Mouse (Mus musculus) midbrain, embryonic 13.5 days (tissue): ENCODE data around the gene Dnah8. TPM values are rescaled to one million over a fixed set of nuclear protein-coding genes. Genes with fewer than 3 reads are reported as not detected.

Experiments
- ATAC-seq: fragments of 200-750 bp; cut with Nextera tagmentation; 2 replicates; pipeline ENCODE4 v1.8.0; 2017; ENCODE audit warnings: mild to moderate bottlenecking, moderate TSS enrichment, moderate library complexity
- H3K27ac ChIP-seq: fragments of 300-500 bp; sonication (generic); 2 replicates; pipeline ENCODE4 v1.5.1; 2015; ENCODE audit warnings: inconsistent platforms, mild to moderate bottlenecking, moderate library complexity
- H3K27me3 ChIP-seq: fragments of 300-500 bp; sonication (generic); 2 replicates; pipeline ENCODE4 v1.6.1; 2015; ENCODE audit warnings: mild to moderate bottlenecking, inconsistent platforms
- H3K36me3 ChIP-seq: fragments of 300-500 bp; sonication (generic); 2 replicates; pipeline ENCODE4 v1.6.1; 2015; ENCODE audit warnings: mild to moderate bottlenecking, inconsistent platforms
- H3K4me1 ChIP-seq: fragments of 300-500 bp; sonication (generic); replicated peaks from 2 replicates; pipeline ENCODE4 v1.6.1; 2015; ENCODE audit warnings: inconsistent platforms
- H3K4me2 ChIP-seq: fragments of 300-500 bp; sonication (generic); replicated peaks from 2 replicates; pipeline ENCODE4 v1.6.1; 2015; ENCODE audit warnings: moderate library complexity, mild to moderate bottlenecking, inconsistent platforms
- H3K4me3 ChIP-seq: fragments of 300-500 bp; sonication (generic); replicated peaks from 2 replicates; pipeline ENCODE4 v1.5.1; 2015; ENCODE audit warnings: mild to moderate bottlenecking, inconsistent platforms
- H3K9ac ChIP-seq: fragments of 300-500 bp; sonication (generic); replicated peaks from 2 replicates; pipeline ENCODE4 v1.6.1; 2015; ENCODE audit warnings: mild to moderate bottlenecking, inconsistent platforms
- H3K9me3 ChIP-seq: fragments of 300-500 bp; sonication (generic); 2 replicates; pipeline ENCODE4 v1.6.1; 2016; ENCODE audit warnings: mild to moderate bottlenecking, inconsistent platforms
- WGBS: fragments of 180-500 bp; shearing (Covaris S2); methylation state at CpG from one replicate; pipeline ENCODE4 v1.1.7; 2015; 5-methylcytosine and 5-hydroxymethylcytosine counted together
- polyA plus RNA-seq: library from polyadenylated mRNA; unstranded; fragments of >200 nt; fragmentation: Nextera tagmentation; extraction: Ambion mirVana; gene quantifications from 2 replicates; pipeline ENCODE4 v1.2.1, GENCODE M21; 2015

Dnah8 gene
- polyA plus RNA-seq, 1 experiment from 2014 or later = 2.2 TPM

DNA sequence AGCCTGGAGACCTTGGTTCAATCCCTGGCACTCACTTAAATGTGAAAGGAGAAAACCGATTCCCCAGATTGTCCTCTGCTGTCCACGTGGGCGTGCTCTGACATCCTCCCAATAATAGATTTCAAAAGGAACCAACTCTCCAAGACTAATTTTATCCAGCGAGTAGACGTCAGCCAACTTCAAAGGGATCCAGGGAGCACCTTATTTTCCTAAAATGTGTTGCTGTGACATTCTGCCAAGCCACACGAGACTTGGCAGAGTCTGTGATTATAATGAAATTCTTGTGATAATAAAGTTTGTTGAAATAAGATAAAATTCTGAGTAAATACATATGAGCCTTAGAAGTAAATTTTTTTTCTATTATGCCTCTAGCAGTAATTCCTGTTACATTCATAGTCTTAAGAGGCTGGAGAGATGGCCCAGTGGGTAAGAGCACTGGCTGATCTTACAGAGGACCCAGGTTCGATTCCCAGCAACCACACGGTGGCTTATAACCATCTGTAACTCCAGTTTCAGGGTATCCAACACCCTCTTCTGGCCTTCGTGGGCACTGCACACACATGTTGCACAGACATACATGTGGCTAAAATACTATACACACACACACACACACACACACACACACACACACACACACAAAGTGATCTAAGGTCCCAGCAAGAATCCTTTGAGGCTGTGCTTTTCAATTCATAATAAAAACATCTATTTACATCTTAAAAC is 51.0 kb downstream of the Dnah8 start:
- ATAC-seq = no peak
- Histone ChIP-seq H3K27ac (no peak overlapping the region), H3K36me3 (no peaks in the 10 kb centered on the region), H3K9me3 (no peaks in the 10 kb centered on the region), H3K4me3 (no peak overlapping the region), H3K27me3 (no peaks in the 10 kb centered on the region), H3K9ac (no peak overlapping the region), H3K4me2 (no peak overlapping the region), H3K4me1 (peaks cover 16% of the 10 kb centered on the region)
- WGBS = 89% methylated on average over 9 of the region's 9 CpGs

DNA sequence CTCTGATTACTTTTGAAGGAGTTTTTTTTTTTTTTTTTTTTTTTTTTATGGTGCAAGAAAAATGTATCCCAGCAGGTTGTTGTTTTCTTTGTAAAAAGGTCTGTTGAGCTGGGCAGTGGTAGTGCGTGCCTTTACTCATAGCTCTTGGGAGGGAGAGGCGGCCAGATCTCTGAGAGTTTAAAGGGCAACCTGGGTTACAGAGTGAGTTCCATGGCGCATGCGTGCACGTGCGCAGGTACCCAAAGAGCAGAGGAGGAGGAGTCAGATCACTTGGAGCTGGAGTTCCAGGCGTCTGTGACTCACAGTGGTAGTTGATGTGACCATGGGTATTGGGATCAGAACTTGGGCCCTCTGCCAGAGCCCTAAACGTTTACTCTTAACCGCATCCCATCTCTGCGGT is 54.4 kb downstream of the Dnah8 start:
- H3K4me1 ChIP-seq = no peaks in the 10 kb centered on the region
- H3K4me3 ChIP-seq = no peak overlapping the region
- H3K4me2 ChIP-seq = no peak overlapping the region
- H3K9me3 ChIP-seq = no peaks in the 10 kb centered on the region
- H3K27ac ChIP-seq = no peak overlapping the region
- ATAC-seq = no peak
- no peaks in the 10 kb centered on the region for H3K36me3 ChIP-seq
- H3K9ac ChIP-seq = no peak overlapping the region
- 93% methylated on average over 10 of the region's 10 CpGs for WGBS
- H3K27me3 ChIP-seq = no peaks in the 10 kb centered on the region

DNA sequence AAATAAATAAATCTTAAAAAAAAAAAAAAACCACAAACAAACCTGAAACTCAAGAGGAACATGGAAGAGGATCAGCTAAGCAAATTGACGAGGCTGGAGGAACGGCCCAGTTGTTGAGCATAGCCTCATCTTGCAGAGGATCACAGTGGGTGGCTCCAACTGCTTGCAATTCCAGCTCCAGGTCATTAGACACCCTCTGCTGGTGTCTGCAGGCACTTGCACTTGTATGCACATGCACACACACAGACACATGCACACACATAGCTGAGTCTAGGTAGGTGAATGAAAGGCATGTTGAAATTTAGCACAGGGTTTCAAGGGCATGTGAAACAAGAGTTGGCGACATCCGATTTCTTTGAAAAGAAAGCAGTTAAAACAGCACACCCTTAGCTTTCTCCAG is 55.5 kb downstream of the Dnah8 start:
- no peak overlapping the region for H3K27ac ChIP-seq
- ATAC-seq = no peak
- H3K36me3 ChIP-seq = no peaks in the 10 kb centered on the region
- H3K9ac ChIP-seq = no peak overlapping the region
- no peaks in the 10 kb centered on the region for H3K4me1 ChIP-seq
- no peaks in the 10 kb centered on the region for H3K27me3 ChIP-seq
- 92% methylated on average over 4 of the region's 4 CpGs for WGBS
- no peaks in the 10 kb centered on the region for H3K9me3 ChIP-seq
- H3K4me3 ChIP-seq = no peak overlapping the region
- no peak overlapping the region for H3K4me2 ChIP-seq

DNA sequence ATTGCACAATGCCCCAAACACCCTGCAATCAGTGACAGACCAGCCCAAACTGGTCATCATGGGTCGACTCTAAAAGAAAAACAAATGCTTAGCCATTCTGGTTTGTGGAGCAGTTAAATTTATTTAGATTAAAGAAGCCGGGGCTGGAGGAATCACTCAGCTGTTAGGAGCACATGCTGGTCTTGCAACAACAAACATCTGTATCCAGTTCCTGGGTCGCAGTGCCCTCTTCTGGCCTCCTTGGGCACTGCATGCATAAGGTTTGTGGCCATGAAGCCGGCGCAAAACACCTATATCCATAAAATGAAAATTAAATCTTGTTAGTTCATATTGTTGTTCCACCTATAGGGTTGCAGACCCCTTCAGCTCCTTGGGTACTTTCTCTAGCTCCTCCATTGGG is 57.5 kb downstream of the Dnah8 start:
- Histone ChIP-seq H3K4me1 (no peaks in the 10 kb centered on the region), H3K9ac (no peak overlapping the region), H3K27ac (no peak overlapping the region), H3K4me3 (no peak overlapping the region), H3K27me3 (no peaks in the 10 kb centered on the region), H3K36me3 (no peaks in the 10 kb centered on the region), H3K4me2 (no peak overlapping the region), H3K9me3 (no peaks in the 10 kb centered on the region)
- WGBS = 27% methylated on average over 5 of the region's 5 CpGs
- ATAC-seq = no peak

DNA sequence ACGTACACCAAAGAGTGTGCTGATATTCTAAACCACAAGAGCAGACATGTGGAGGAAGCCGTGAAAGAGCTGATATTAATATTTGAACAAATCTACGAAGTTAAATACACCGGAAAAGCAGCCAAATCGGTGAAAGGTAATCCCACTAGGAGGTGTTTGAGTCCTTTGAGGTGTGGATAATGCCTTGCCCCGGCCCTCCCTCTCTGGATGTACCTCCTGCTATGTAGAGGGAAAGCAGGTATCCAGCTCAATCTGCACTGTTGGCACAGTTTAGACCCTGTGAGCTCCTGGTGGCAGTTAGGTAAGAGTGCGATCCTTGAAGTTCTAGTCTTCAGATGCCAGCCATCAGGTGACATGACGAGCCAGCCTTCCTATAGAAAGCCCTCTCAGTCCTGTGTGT is 66.0 kb downstream of the Dnah8 start:
- Histone ChIP-seq H3K9ac (no peak overlapping the region), H3K36me3 (no peaks in the 10 kb centered on the region), H3K4me1 (no peaks in the 10 kb centered on the region), H3K9me3 (no peaks in the 10 kb centered on the region), H3K4me3 (no peak overlapping the region), H3K4me2 (no peak overlapping the region), H3K27ac (no peak overlapping the region), H3K27me3 (no peaks in the 10 kb centered on the region)
- ATAC-seq = no peak
- WGBS = 81% methylated on average over 8 of the region's 8 CpGs

DNA sequence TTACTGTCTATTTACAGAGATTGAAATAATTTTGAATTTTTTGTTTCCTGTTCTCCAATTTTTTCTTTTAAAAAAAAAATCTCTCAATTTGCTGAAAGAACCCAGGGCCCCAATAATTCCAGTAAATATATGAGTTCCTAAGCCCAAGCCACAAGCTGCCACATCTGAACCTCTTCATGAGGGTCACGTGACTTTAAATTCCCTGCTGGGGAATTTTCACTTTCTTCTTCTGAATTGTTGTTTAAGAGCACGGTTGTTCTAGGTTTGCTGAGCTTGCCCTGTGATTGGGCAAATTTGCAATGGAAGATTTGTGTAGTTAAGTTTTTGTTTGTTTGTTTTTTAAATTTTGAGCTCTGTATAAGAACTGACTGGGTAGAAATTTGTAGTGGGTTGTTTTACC is 67.3 kb downstream of the Dnah8 start:
- no peak for ATAC-seq
- WGBS = 50% methylated on average over 2 of the region's 2 CpGs

DNA sequence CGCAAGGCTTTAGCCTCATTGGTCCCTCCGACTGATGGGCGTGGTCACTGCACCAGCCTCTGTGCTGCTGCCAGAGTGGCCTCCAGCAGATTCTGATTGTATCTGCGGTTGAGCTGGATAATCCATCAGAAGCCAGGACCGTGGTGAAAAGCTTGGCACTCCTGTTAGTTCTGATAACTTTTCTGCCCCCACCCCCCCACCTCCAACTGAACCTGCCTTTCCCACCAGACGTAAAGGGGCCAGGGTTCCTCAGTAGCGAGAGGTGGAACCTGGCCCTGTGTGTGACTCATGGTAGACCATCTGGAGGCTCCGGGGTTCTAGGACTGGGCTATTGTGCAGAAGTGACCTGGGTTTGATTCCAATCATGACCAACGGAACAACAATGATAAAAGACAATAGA is 70.1 kb downstream of the Dnah8 start:
- no peaks in the 10 kb centered on the region for H3K36me3 ChIP-seq
- no peak for ATAC-seq
- no peak overlapping the region for H3K27ac ChIP-seq
- H3K27me3 ChIP-seq = no peaks in the 10 kb centered on the region
- H3K4me1 ChIP-seq = no peaks in the 10 kb centered on the region
- H3K9me3 ChIP-seq = no peaks in the 10 kb centered on the region
- 81% methylated on average over 9 of the region's 9 CpGs for WGBS
- no peak overlapping the region for H3K9ac ChIP-seq
- no peak overlapping the region for H3K4me2 ChIP-seq
- no peak overlapping the region for H3K4me3 ChIP-seq

More for the DNA sequence above, 67.3 kb downstream of the Dnah8 start:
- Histone ChIP-seq H3K27ac (no peak overlapping the region), H3K9ac (no peak overlapping the region), H3K4me3 (no peak overlapping the region), H3K36me3 (no peaks in the 10 kb centered on the region), H3K4me1 (no peaks in the 10 kb centered on the region), H3K4me2 (no peak overlapping the region), H3K9me3 (no peaks in the 10 kb centered on the region), H3K27me3 (no peaks in the 10 kb centered on the region)

DNA sequence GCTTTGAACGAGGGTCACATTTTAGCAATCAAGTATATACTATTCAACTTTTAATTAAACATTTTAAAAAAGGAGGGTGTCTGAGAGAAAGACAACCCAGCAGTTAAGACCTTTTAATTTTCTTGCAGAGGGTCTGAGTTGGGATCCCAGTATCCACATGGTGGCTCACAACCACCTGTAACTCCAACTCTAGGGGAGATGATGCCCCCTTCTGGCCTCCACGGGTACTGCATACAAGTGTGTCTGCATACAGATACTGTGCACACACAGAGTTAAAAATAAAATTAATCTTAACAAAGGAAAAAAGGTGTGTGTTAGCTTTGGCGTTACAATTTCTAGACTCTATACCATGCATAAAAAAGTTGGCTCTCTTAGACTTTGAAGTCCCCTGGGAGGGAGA is 90.6 kb downstream of the Dnah8 start:
- Histone ChIP-seq H3K9ac (no peak overlapping the region), H3K4me1 (no peaks in the 10 kb centered on the region), H3K9me3 (no peaks in the 10 kb centered on the region), H3K4me2 (no peak overlapping the region), H3K27ac (no peak overlapping the region), H3K4me3 (no peak overlapping the region), H3K36me3 (no peaks in the 10 kb centered on the region), H3K27me3 (no peaks in the 10 kb centered on the region)
- WGBS = 77% methylated on average over 3 of the region's 3 CpGs
- ATAC-seq = no peak

DNA sequence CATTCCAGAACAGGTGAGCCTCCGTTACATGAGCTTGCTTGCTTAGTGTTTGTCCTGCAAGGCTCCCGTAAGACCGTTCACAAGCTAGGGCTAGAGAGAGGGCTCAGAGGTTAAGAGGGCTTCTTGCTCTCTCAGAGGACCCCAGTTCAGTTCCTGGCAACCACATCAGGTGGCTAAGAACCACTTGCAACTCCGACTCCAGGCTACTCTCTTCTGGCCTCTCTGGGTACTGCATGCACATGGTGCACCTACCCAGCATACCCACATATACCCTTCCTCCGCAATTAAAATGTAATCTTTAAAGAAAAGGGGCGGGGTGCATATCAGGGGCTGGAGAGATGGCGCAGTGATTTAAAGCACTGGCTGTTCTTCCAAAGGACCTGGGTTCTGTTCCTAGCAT is 94.0 kb downstream of the Dnah8 start:
- Histone ChIP-seq H3K4me3 (no peak overlapping the region), H3K9ac (no peak overlapping the region), H3K27me3 (no peaks in the 10 kb centered on the region), H3K4me2 (no peak overlapping the region), H3K27ac (no peak overlapping the region), H3K9me3 (no peaks in the 10 kb centered on the region), H3K36me3 (no peaks in the 10 kb centered on the region), H3K4me1 (no peaks in the 10 kb centered on the region)
- 95% methylated on average over 7 of the region's 7 CpGs for WGBS
- ATAC-seq = no peak

DNA sequence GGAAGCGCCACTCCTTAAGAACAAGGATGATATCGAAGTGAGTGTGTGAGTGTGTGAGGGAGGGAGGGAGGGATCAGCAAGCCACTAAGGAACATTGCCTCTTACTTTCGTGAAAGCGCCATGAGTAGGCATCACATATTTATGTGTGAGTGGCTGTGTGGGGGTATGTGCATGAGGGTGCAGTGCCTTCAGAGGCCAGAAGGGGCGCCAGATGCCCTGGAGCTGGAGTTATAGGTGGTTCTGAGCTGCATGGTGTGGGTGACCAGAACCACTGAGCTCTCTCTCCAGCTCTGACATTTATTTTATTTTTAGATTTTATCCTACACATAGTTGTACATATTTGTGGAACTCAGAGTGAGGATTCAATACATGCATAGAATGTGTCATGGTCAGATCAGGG is 94.9 kb downstream of the Dnah8 start:
- Histone ChIP-seq H3K9ac (no peak overlapping the region), H3K36me3 (no peaks in the 10 kb centered on the region), H3K4me2 (no peak overlapping the region), H3K4me1 (no peaks in the 10 kb centered on the region), H3K27me3 (no peaks in the 10 kb centered on the region), H3K4me3 (no peak overlapping the region), H3K9me3 (no peaks in the 10 kb centered on the region), H3K27ac (no peak overlapping the region)
- ATAC-seq = no peak
- WGBS = 89% methylated on average over 5 of the region's 5 CpGs

DNA sequence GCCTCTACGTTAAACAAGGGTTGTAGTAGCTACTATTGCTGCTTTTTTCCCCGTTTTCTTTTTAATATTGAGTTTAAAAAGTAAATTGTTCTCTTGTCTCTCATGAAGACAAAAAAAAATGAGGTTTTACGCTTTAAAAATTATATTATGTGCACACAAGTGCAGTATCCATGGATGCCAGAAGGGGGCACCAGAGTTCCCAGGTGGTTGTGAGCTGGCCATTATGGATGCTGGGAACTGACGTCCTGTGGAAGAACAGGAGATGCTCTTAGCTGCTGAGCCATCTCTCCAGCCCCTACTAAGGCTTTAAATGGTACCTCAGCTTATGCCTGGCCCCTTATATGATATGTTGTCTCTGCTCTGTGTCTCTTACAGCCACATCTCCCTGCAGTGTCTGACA is 103.6 kb downstream of the Dnah8 start:
- WGBS = 61% methylated on average over 4 of the region's 4 CpGs
- Histone ChIP-seq H3K4me2 (no peak overlapping the region), H3K9ac (no peak overlapping the region), H3K36me3 (no peaks in the 10 kb centered on the region), H3K27me3 (no peaks in the 10 kb centered on the region), H3K27ac (no peak overlapping the region), H3K4me3 (no peak overlapping the region), H3K4me1 (no peaks in the 10 kb centered on the region), H3K9me3 (no peaks in the 10 kb centered on the region)
- ATAC-seq = no peak

DNA sequence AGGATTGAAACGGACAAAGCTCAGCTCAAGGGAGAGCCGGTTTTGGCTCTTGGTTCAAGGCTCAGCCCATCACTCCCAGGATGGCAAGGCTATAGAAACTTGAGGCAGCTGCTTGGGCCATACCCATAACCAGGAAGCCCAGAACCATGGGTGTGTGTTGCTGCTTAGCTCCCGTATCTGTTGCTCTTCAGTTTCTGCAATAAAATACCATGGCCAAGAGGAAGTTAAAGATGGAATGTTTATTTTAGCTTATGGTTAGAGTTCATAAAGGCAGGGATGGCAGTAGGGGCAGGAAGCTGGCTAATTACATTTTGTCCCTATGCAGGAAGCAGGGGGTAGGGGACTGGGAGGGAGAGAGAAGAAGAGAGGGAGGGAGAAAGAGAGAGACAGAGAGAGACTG is 108.6 kb downstream of the Dnah8 start:
- 90% methylated on average over 3 of the region's 3 CpGs for WGBS
- H3K9me3 ChIP-seq = 0 out of 2 replicates have a peak, but pooled peaks cover 4% of the 10 kb centered on the region
- no peaks in the 10 kb centered on the region for H3K36me3 ChIP-seq
- no peak overlapping the region for H3K4me2 ChIP-seq
- no peaks in the 10 kb centered on the region for H3K4me1 ChIP-seq
- ATAC-seq = no peak
- H3K9ac ChIP-seq = no peak overlapping the region
- no peak overlapping the region for H3K4me3 ChIP-seq
- H3K27me3 ChIP-seq = no peaks in the 10 kb centered on the region
- no peak overlapping the region for H3K27ac ChIP-seq

DNA sequence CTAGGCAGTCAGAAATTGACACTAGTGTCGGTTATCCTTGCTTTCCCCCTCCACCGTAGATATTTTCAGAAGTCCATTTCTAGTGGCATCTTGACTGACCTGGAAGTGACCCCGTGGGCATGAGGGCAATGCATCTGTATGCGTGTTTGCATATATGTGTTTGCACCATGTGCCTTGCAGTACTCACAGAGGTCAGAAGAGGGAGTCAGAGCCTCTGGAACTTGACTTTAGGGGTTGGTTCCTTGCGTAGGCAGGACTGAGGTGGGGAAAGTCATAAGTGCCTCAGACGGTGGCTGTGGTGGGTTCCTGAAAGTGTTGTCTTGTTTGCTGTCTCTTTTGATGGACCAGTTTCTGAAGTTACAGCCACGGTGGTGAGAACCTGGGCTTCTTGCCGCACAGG is 110.6 kb downstream of the Dnah8 start:
- H3K4me3 ChIP-seq = no peak overlapping the region
- no peaks in the 10 kb centered on the region for H3K36me3 ChIP-seq
- H3K9ac ChIP-seq = no peak overlapping the region
- H3K4me2 ChIP-seq = no peak overlapping the region
- ATAC-seq = no peak
- no peaks in the 10 kb centered on the region for H3K27me3 ChIP-seq
- H3K9me3 ChIP-seq = 0 out of 2 replicates have a peak, but pooled peaks cover 4% of the 10 kb centered on the region
- no peaks in the 10 kb centered on the region for H3K4me1 ChIP-seq
- H3K27ac ChIP-seq = no peak overlapping the region
- 93% methylated on average over 8 of the region's 8 CpGs for WGBS
